Mouse (Mus musculus) kidney, adult 2 months (tissue): ENCODE results near the gene Eif3a. TPM values are rescaled to one million over a fixed set of nuclear protein-coding genes. Genes with fewer than 3 reads are reported as not detected.

Source experiments
- DNase-seq: peaks from one replicate; pipeline ENCODE4 v3.0.0; 2021
- H3K27ac ChIP-seq: fragments of 200-500 bp; 2 replicates; pipeline ENCODE4 v1.5.1; 2012; ENCODE audit warnings: low read depth, low read length, control low read depth, inconsistent platforms; ENCODE audit not compliant: insufficient read depth
- H3K27me3 ChIP-seq: fragments of 200-500 bp; replicated peaks from 2 replicates; pipeline ENCODE4 v1.6.1; 2012; ENCODE audit warnings: mild to moderate bottlenecking, moderate library complexity, low read length, inconsistent platforms; ENCODE audit not compliant: control insufficient read depth, insufficient read depth
- H3K36me3 ChIP-seq: fragments of 200-500 bp; 2 replicates; pipeline ENCODE4 v1.6.1; 2012; ENCODE audit warnings: mild to moderate bottlenecking, moderate library complexity, low read length, inconsistent platforms; ENCODE audit not compliant: control insufficient read depth, insufficient read depth
- H3K4me1 ChIP-seq: fragments of 200-500 bp; 2 replicates; pipeline ENCODE4 v1.6.1; 2011; ENCODE audit warnings: low read length; ENCODE audit not compliant: control insufficient read depth, insufficient read depth
- H3K4me3 ChIP-seq: fragments of 200-500 bp; 2 replicates; pipeline ENCODE4 v1.5.1; 2011; ENCODE audit warnings: mild to moderate bottlenecking, low read depth, low read length, control low read depth; ENCODE audit not compliant: insufficient read depth
- CTCF ChIP-seq: fragments of 200-500 bp; conservative IDR thresholded peaks from 2 replicates; pipeline ENCODE4 v1.5.1; 2011; ENCODE audit warnings: low read depth, mild to moderate bottlenecking, control low read depth, low read length, moderate library complexity, mixed read lengths; ENCODE audit not compliant: insufficient read depth, insufficient read length
- POLR2A ChIP-seq: fragments of 200-500 bp; IDR thresholded peaks from one replicate; pipeline ENCODE4 v1.6.1; 2011; ENCODE audit warnings: low read depth, low read length, control low read depth
- WGBS: fragments of 180-500 bp; shearing (Covaris S2); methylation state at CpG from one replicate; pipeline ENCODE4 v1.1.7; 2018; 5-methylcytosine and 5-hydroxymethylcytosine counted together
- polyA plus RNA-seq: library from polyadenylated mRNA; depleted of rRNA; stranded (reverse); fragments of >200 nt; gene quantifications from 2 replicates; pipeline ENCODE4 v1.2.3, GENCODE M21; 2012; rRNA removed

Gene Eif3a
- polyA plus RNA-seq, 1 experiment, result 29.1 TPM

DNA sequence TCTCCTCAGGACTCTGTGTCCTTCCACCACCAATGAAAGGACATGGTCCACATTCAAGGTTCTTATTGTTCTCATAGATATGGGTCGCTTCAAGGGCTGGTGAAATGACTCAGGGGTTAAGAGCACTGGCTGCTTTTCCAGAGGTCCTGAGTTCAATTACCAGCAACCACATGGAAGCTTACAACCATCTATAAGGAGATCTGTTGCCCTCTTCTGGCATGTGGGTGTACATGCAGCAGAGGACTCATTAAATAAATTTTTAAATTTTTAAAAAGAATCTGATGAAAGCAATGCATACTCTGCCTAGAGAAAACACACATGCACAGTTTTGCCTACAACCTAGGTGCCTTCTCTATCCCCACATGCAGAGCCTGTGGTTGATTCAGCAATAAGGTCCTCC lies 49.9 kb downstream of the Eif3a start:
- DNase-seq, result no peak
- no peaks in the 10 kb centered on the region for H3K27me3 ChIP-seq
- 75% methylated on average over 1 of the region's 1 CpGs for WGBS
- H3K4me1 ChIP-seq, result no peaks in the 10 kb centered on the region
- no peak overlapping the region for H3K27ac ChIP-seq
- no peak overlapping the region for H3K4me3 ChIP-seq
- no peak for TF ChIP-seq CTCF
- no peak for TF ChIP-seq POLR2A
- no peaks in the 10 kb centered on the region for H3K36me3 ChIP-seq

DNA sequence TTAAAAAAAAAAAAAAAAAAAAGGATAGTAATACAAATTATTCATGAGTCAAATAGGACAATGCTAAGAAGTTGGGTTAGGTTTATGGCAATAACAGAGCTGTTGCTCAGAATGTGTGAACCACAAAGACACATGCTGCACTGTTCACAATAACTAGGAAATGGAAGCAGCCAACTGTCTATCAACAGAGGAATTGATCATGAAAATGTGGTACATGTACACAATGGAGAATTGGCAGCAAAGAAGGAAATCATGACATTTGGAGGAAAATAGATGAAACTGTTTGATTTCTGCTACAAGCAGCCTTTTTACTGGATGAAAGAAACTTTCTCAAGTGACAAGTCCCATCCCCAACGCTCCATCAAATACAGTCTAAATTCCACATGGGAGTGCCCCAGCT lies 58.5 kb downstream of the Eif3a start:
- TF ChIP-seq POLR2A (no peak), CTCF (no peak)
- Histone ChIP-seq H3K36me3 (no peaks in the 10 kb centered on the region), H3K4me1 (no peaks in the 10 kb centered on the region), H3K4me3 (no peak overlapping the region), H3K27ac (no peak overlapping the region), H3K27me3 (no peaks in the 10 kb centered on the region; the same call in 1 of the 2 replicates)
- 70% methylated on average over 1 of the region's 1 CpGs for WGBS
- DNase-seq, result no peak

DNA sequence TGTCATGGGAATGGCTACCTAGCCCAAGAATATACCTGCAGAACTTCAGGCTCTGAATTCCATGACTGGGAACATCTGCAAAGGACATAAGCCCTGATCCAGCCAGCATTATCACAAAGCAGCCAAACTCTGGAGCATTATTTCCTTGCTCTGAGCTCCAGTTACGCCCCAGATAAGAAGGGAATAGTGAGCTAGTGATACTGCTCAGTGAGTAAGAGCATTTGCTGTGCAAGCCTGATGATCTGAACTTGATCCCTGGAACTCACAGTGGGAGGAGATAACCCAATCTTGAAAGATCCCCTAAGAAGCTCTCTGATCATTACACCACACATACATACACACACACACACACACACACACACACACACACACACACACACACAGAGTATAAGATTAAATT lies 59.2 kb downstream of the Eif3a start:
- H3K4me1 ChIP-seq, result no peaks in the 10 kb centered on the region
- H3K36me3 ChIP-seq, result no peaks in the 10 kb centered on the region
- no peak overlapping the region for H3K4me3 ChIP-seq
- H3K27me3 ChIP-seq, result no peaks in the 10 kb centered on the region; the same call in 1 of the 2 replicates
- 86% methylated on average over 1 of the region's 1 CpGs for WGBS
- no peak for TF ChIP-seq CTCF
- no peak for TF ChIP-seq POLR2A
- no peak overlapping the region for H3K27ac ChIP-seq
- DNase-seq, result no peak

DNA sequence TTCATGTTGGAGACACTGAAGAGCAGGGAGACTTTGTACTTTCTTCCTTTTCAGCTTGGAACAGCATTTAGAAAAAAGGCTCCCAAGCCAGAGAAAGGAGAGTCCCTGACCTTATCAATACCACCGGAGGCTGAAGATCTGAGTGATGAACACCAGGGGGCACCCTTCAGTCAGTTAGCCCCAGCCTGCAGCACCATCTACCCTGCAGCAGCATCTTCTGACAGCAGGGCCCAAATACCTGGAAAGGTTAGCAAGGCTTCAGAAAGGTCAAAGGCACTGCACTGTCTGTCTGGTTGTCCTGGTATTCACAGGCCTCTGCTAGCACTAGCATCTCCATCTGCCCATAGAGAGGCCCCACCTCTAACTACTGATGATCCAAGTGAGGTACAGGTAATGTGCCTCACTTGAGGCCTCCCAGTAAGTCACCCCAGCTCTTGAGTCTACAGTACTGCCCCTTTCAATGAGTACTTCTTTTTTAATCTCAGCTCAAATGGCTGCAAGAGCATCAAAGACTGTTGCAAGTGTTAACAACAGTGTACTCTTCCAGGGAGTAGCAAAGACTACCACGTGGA lies 60.1 kb downstream of the Eif3a start:
- Histone ChIP-seq H3K4me3 (no peak overlapping the region), H3K4me1 (no peaks in the 10 kb centered on the region), H3K36me3 (no peaks in the 10 kb centered on the region), H3K27me3 (no peaks in the 10 kb centered on the region; the same call in 1 of the 2 replicates), H3K27ac (no peak overlapping the region)
- TF ChIP-seq POLR2A (no peak), CTCF (peak; percentile 77)
- 55% methylated on average over 2 of the region's 2 CpGs for WGBS
- DNase-seq, result peak; percentile 56

DNA sequence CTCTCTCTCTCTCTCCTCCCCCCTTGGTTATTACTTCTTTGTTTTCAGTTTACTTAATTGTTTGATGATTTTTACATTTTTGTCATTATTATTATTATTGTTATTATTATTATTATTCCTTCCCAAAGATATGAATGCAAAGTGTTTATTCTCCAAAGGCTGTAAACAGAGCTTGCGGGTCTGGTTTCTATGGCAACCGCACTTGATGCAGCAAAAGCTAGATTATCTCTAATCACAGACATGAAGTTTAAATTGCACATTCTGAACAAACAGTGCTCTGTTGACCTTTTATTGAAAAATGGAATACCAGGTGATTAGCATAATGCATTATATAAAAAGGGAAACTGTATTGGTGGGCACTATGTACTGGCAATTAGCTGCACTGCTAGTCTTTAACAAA lies 74.1 kb downstream of the Eif3a start:
- WGBS, result 90% methylated on average over 2 of the region's 2 CpGs
- TF ChIP-seq CTCF, result no peak
- no peak for DNase-seq
- no peaks in the 10 kb centered on the region for H3K27me3 ChIP-seq
- H3K4me3 ChIP-seq, result no peak overlapping the region
- no peak overlapping the region for H3K27ac ChIP-seq
- H3K36me3 ChIP-seq, result no peaks in the 10 kb centered on the region
- H3K4me1 ChIP-seq, result no peaks in the 10 kb centered on the region

DNA sequence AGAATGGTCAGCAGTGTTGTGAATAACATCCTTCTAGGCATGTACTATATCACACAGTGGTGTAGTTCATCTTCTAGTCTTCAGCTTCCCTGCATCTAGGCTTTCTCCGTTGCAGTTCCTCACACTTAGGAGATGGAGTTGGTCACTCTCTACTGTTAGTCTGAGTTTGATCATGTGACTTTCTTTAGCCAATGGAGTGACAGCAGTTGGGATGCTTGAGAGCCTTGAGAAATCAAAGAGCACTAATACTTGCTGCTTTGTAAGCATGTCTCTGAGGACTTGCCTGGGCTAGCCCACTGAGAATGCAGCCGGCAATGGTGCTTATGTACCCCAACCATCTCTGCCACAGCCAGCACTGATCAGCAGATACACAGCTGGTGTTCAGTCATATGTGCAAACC lies 77.9 kb downstream of the Eif3a start:
- Histone ChIP-seq H3K27ac (no peak overlapping the region), H3K27me3 (no peaks in the 10 kb centered on the region), H3K4me1 (no peaks in the 10 kb centered on the region), H3K4me3 (no peak overlapping the region), H3K36me3 (no peaks in the 10 kb centered on the region)
- 88% methylated on average over 2 of the region's 2 CpGs for WGBS
- TF ChIP-seq CTCF (no peak), POLR2A (no peak)
- no peak for DNase-seq

Other genes with a start within 250 kb of the Eif3a start
- 13.9 and 14.0 TPM in 2 replicates for gene Cacul1, start 209.6 kb downstream of the Eif3a start, polyA plus RNA-seq
- 0.08 and 0.13 TPM in 2 replicates for gene Nanos1, start 34.7 kb downstream of the Eif3a start, polyA plus RNA-seq
- 12.7 and 17.2 TPM in 2 replicates for gene Fam45a, start 20.9 kb upstream of the Eif3a start, polyA plus RNA-seq
- 2.6 and 3.6 TPM in 2 replicates for gene Sfxn4, start 70.8 kb upstream of the Eif3a start, polyA plus RNA-seq
- gene Prdx3, start 83.9 kb upstream of the Eif3a start, polyA plus RNA-seq, result 354 and 364 TPM in 2 replicates
- gene Grk5, start 99.1 kb upstream of the Eif3a start, polyA plus RNA-seq, result 2.5 and 2.8 TPM in 2 replicates